Mouse (Mus musculus): ENCODE results near the gene Gm11595.
A peak's percentile ranks its signal among the peaks of the same experiment; 100 is the strongest.
"Not testable (repeated sequence)": the region's sequence is repeated elsewhere in the genome, so short reads cannot be mapped to it uniquely, and the experiment has no call there.

The Gm11595 gene

GRCm38 (mm10) chr11:99772813-99773212 lies at the start of gene Gm11595:
Gm11595 (minus strand) TSS chr11:99772913.
- DNase-seq: not testable (repeated sequence)

GRCm38 (mm10) chr11:99815566-99815965 lies 42.9 kb upstream of the Gm11595 start, which contains the start of gene Gm11564:
Gm11564 (minus strand) TSS chr11:99815666.
- not testable (repeated sequence) for DNase-seq

- DNase-seq: not testable (repeated sequence)
Observed at GRCm38 (mm10) chr11:99809792-99810191, 37.1 kb upstream of the Gm11595 start, which contains the start of gene Krtap4-13. Krtap4-13 (minus strand) TSS chr11:99809892.

- DNase-seq: not testable (repeated sequence)
Observed at GRCm38 (mm10) chr11:99804346-99804745, 31.6 kb upstream of the Gm11595 start, which contains the start of gene Gm11554. Gm11554 (minus strand) TSS chr11:99804446.

- not testable (repeated sequence) for DNase-seq
Observed at GRCm38 (mm10) chr11:99798832-99799231, 26.1 kb upstream of the Gm11595 start, which contains the start of gene Gm11569. Gm11569 (minus strand) TSS chr11:99798932.

DNA sequence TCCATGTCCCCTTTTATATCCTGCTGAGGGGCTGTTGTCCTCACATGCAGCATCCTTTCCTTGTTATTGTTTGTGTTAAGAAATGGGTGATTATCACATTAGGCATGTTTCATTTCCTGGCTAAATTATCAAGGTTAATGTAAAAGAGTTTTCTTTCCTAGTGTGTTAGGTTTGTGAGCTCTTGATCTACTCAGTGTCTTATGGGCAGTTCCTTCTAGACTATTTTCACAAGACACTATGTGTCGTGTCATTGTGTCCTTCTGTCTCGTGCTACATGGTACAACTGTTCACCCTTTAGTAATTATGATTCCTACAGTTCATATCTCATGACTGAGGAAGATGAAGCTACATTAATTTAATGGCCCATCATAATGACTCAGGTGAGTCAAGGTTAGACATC lies 20.7 kb upstream of the Gm11595 start, which contains the start of gene Gm11596:
Gm11596 (minus strand) TSS at position 101 of the 400 bp plus-strand sequence.
- no peak for DNase-seq

GRCm38 (mm10) chr11:99784900-99785299 lies 12.2 kb upstream of the Gm11595 start, which contains the start of gene Krtap4-9:
Krtap4-9 (plus strand) TSS chr11:99785200.
- DNase-seq: not testable (repeated sequence)

- DNase-seq: no peak
Observed at GRCm38 (mm10) chr11:99780604-99781003, 7.9 kb upstream of the Gm11595 start, which contains the start of gene Krtap4-8. Krtap4-8 (minus strand) TSS chr11:99780704.

- DNase-seq: no peak
Observed at GRCm38 (mm10) chr11:99778401-99778800, 5.7 kb upstream of the Gm11595 start.

DNA sequence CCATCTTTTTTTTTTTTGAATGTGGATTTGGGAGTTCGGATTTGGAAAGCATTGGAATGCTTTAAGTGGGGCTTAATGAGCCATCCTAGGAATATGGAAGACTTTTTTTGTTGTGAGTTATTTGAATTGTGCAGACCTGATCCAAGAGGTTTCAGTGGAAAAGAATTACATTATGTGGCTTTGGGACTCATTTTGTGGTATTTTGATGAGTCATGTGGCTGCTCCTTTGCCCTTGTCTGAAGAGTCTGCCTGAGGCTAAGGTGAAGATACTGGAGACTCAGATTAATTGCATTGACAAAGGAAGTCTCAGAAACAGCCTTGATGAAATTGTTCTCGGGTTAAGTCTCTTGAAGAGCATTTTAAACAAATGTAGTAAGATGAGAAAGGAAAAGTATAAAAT lies 4.3 kb downstream of the Gm11595 start:
- no peak for DNase-seq

- DNase-seq: no peak
Observed at GRCm38 (mm10) chr11:99758877-99759276, 13.8 kb downstream of the Gm11595 start.

DNA sequence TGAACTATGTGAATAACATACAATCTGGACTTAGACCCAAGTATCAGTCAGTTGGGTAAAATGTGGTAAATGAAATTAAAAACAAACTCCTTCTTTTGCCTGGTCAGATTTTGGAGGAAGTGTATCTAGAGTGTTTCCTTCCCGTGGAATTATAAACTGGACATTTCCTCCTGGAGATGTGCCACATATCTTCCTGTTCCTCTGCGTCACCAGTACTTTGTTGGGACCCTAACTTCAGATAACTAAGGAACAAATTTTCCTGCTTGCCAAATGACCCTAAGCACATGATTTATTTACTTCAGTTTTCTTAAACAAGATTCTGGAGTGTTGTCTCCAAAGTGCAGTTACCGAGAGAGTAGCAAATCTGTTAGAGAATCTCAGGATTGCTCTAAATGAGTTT lies 28.7 kb downstream of the Gm11595 start:
- no peak for DNase-seq

DNA sequence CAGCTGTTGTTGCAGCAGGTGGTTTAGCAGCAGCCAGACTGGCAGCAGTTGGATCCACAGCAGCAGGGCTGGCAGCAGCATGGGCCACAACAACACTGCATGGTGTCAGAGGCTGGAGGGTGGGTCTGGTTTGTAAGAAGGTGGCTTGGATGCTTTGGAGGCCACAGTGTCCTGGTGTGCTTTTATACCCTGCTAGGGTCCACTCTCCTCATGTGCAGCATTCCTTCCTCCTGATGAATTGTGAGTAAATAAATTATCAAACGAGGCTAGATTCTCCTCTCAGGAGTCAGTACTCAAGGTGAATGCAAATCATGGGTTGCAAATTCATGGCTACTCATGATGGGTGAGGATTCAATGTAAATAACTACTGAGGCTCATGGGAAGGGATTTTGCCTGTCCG lies 38.5 kb downstream of the Gm11595 start, which contains the start of gene Gm14180:
Gm14180 (minus strand) TSS at position 101 of the 400 bp plus-strand sequence.
- DNase-seq: no peak

- DNase-seq: peak; percentile 3 to 14
Observed at GRCm38 (mm10) chr11:99724061-99724460, 48.7 kb downstream of the Gm11595 start.
